Mouse (Mus musculus) liver, adult 2 months (tissue): Measurements from ENCODE around the gene Ehbp1. TPM values are rescaled to one million over a fixed set of nuclear protein-coding genes. Genes with fewer than 3 reads are reported as not detected.

Source experiments
- DNase-seq: peaks from one replicate; pipeline ENCODE4 v3.0.0-alpha.2; 2011; ENCODE audit warnings: low read depth, low spot score; ENCODE audit errors: extremely low read depth
- H3K27ac ChIP-seq: fragments of 200-500 bp; replicated peaks from 2 replicates; pipeline ENCODE4 v1.5.1; 2012; ENCODE audit warnings: low read depth, mild to moderate bottlenecking, control low read depth, inconsistent platforms, low read length; ENCODE audit not compliant: insufficient read depth
- H3K27me3 ChIP-seq: fragments of 200-500 bp; 2 replicates; pipeline ENCODE4 v1.6.1; 2012; ENCODE audit warnings: mild to moderate bottlenecking, moderate library complexity, low read length, inconsistent platforms; ENCODE audit not compliant: control insufficient read depth, insufficient read depth
- H3K36me3 ChIP-seq: fragments of 200-500 bp; 2 replicates; pipeline ENCODE4 v1.6.1; 2012; ENCODE audit warnings: low read length, inconsistent platforms; ENCODE audit not compliant: control insufficient read depth, insufficient read depth
- H3K4me1 ChIP-seq: fragments of 200-500 bp; 2 replicates; pipeline ENCODE4 v1.6.1; 2011; ENCODE audit warnings: low read length; ENCODE audit not compliant: control insufficient read depth, insufficient read depth
- H3K4me3 ChIP-seq: fragments of 200-500 bp; 2 replicates; pipeline ENCODE4 v1.5.1; 2011; ENCODE audit warnings: low read depth, mild to moderate bottlenecking, control low read depth, low read length, moderate library complexity; ENCODE audit not compliant: insufficient read depth
- H3K79me2 ChIP-seq: fragments of 200-500 bp; 2 replicates; pipeline ENCODE4 v1.6.1; 2012; ENCODE audit warnings: inconsistent platforms, mild to moderate bottlenecking, low read length, moderate library complexity; ENCODE audit not compliant: control insufficient read depth, insufficient read depth
- H3K9ac ChIP-seq: fragments of 200-500 bp; 2 replicates; pipeline ENCODE4 v1.6.1; 2012; ENCODE audit warnings: low read depth, mild to moderate bottlenecking, control low read depth, inconsistent platforms, low read length
- CTCF ChIP-seq: fragments of 200-500 bp; IDR thresholded peaks from 2 replicates; pipeline ENCODE4 v1.5.1; 2011; ENCODE audit warnings: low read depth, low read length, control low read depth
- POLR2A ChIP-seq: fragments of 200-500 bp; IDR thresholded peaks from 2 replicates; pipeline ENCODE4 v1.6.1; 2011; ENCODE audit warnings: low read length, control low read depth; ENCODE audit not compliant: insufficient read depth; ENCODE audit errors: extremely low read depth
- WGBS: fragments of 180-500 bp; shearing (Covaris S2); methylation state at CpG from one replicate; pipeline ENCODE4 v1.1.7; 2018; 5-methylcytosine and 5-hydroxymethylcytosine counted together
- polyA plus RNA-seq: library from polyadenylated mRNA; depleted of rRNA; stranded (reverse); fragments of >200 nt; gene quantifications from 2 replicates; pipeline ENCODE4 v1.2.3, GENCODE M21; 2012
- total RNA-seq: library from RNA; depleted of rRNA; stranded (reverse); fragments of >200 nt; gene quantifications from 2 replicates; pipeline ENCODE4 v1.2.3, GENCODE M21; 2014

Gene Ehbp1
- total and polyA plus RNA-seq, 2 experiments: 1.3 to 9.5 TPM

GRCm38 (mm10) chr11:22000316-22001076 lies 341.6 kb downstream of the Ehbp1 start:
- TF ChIP-seq CTCF (no peak), POLR2A (no peak)
- WGBS: 8% methylated on average over 47 of the region's 48 CpGs
- Histone ChIP-seq H3K4me1 (peaks cover 7% of the 10 kb centered on the region), H3K9ac (no peak overlapping the region), H3K4me3 (no peak overlapping the region; the same call in 1 of the 2 replicates), H3K36me3 (no peaks in the 10 kb centered on the region), H3K27ac (no peak overlapping the region), H3K79me2 (no peaks in the 10 kb centered on the region), H3K27me3 (peaks cover 48% of the 10 kb centered on the region)
- DNase-seq: no peak

GRCm38 (mm10) chr11:21999396-22000315 lies 342.4 kb downstream of the Ehbp1 start:
- Histone ChIP-seq H3K27me3 (peaks cover 51% of the 10 kb centered on the region), H3K79me2 (no peaks in the 10 kb centered on the region), H3K4me3 (no peak overlapping the region), H3K27ac (no peak overlapping the region), H3K36me3 (no peaks in the 10 kb centered on the region), H3K4me1 (peaks cover 7% of the 10 kb centered on the region), H3K9ac (no peak overlapping the region)
- 19% methylated on average over 31 of the region's 31 CpGs for WGBS
- TF ChIP-seq POLR2A (no peak), CTCF (no peak)
- DNase-seq: no peak

GRCm38 (mm10) chr11:21998141-21999047 lies 343.7 kb downstream of the Ehbp1 start:
- Histone ChIP-seq H3K4me1 (peaks cover 3% of the 10 kb centered on the region), H3K27ac (no peak overlapping the region), H3K9ac (no peak overlapping the region), H3K79me2 (no peaks in the 10 kb centered on the region), H3K4me3 (no peak overlapping the region), H3K27me3 (peaks cover 53% of the 10 kb centered on the region), H3K36me3 (no peaks in the 10 kb centered on the region)
- no peak for TF ChIP-seq POLR2A
- TF ChIP-seq CTCF: no peak
- WGBS: 15% methylated on average over 32 of the region's 32 CpGs
- DNase-seq: no peak

DNA sequence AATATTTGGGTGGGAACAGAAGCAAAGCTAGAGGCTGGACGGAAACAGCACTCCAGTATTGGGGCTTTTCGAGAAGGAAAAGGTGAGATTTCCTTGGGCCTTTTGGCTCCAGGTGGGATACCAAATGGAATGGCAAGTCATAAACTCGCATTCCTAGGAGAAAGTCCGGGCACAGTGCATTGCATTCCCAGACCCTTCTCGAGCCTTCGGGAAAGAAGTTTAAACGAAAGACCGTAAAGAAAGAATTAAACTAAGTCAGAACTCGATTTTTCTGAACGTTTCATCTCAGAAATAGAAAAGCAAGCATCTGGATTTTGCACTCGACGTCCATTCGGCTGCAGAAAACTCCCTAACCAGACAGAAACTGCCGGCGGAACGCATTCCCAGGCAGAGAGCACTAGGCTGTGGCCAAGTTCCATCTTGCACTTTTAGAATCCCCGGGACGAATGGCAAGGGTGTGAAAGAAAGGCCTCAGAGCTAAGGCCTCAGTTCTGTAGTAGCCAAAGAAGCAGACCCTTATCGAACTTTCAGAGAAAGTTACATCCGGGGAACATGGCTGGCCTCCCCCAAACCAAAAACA lies 344.4 kb downstream of the Ehbp1 start:
- DNase-seq: no peak
- H3K9ac ChIP-seq: no peak overlapping the region
- WGBS: 4% methylated on average over 20 of the region's 20 CpGs
- H3K4me1 ChIP-seq: peaks cover under 1% of the 10 kb centered on the region; the same call in 1 of the 2 replicates
- no peak overlapping the region for H3K4me3 ChIP-seq
- H3K36me3 ChIP-seq: no peaks in the 10 kb centered on the region
- no peak overlapping the region for H3K27ac ChIP-seq
- H3K79me2 ChIP-seq: no peaks in the 10 kb centered on the region
- TF ChIP-seq CTCF: no peak
- TF ChIP-seq POLR2A: no peak
- peaks cover 58% of the 10 kb centered on the region for H3K27me3 ChIP-seq
